Mouse (Mus musculus): ENCODE data around the gene Pigs. TPM values are rescaled to one million over a fixed set of nuclear protein-coding genes. Genes with fewer than 3 reads are reported as not detected.

The Pigs gene
- polyA plus RNA-seq, 1 experiment from 2014 or later: 83.9 TPM

- ATAC-seq (ENCODE audit: insufficient number of reproducible peaks, low FRiP score, low TSS enrichment, low read depth): no peak
- no peaks in the 10 kb centered on the region for H3K36me3 ChIP-seq
- no peaks in the 10 kb centered on the region for H3K27me3 ChIP-seq
- H3K4me2 ChIP-seq: no peak overlapping the region
- 71% methylated on average over 7 of the region's 7 CpGs for WGBS
- peaks cover 6% of the 10 kb centered on the region; the same call in 1 of the 2 replicates for H3K4me1 ChIP-seq
- H3K27ac ChIP-seq: no peak overlapping the region
- no peaks in the 10 kb centered on the region for H3K9me3 ChIP-seq
- H3K9ac ChIP-seq: no peak overlapping the region
- no peak overlapping the region for H3K4me3 ChIP-seq
Observed at GRCm38 (mm10) chr11:78372610-78373009, 44.4 kb downstream of the Pigs start.

- no peaks in the 10 kb centered on the region for H3K36me3 ChIP-seq
- no peaks in the 10 kb centered on the region for H3K9me3 ChIP-seq
- H3K4me1 ChIP-seq: peaks cover 9% of the 10 kb centered on the region; the same call in 1 of the 2 replicates
- no peaks in the 10 kb centered on the region for H3K27me3 ChIP-seq
- no peak overlapping the region for H3K4me2 ChIP-seq
- H3K27ac ChIP-seq: no peak overlapping the region
- H3K4me3 ChIP-seq: no peak overlapping the region
- no peak overlapping the region for H3K9ac ChIP-seq
- ATAC-seq (ENCODE audit: insufficient number of reproducible peaks, low FRiP score, low TSS enrichment, low read depth): no peak
- 67% methylated on average over 8 of the region's 8 CpGs for WGBS
Observed at GRCm38 (mm10) chr11:78374147-78374546, 45.9 kb downstream of the Pigs start.

- WGBS: 14% methylated on average over 11 of the region's 12 CpGs
- H3K9ac ChIP-seq: no peak overlapping the region
- H3K9me3 ChIP-seq: no peaks in the 10 kb centered on the region
- no peaks in the 10 kb centered on the region for H3K27me3 ChIP-seq
- no peak overlapping the region; the same call in 1 of the 2 replicates for H3K27ac ChIP-seq
- H3K4me3 ChIP-seq: no peak overlapping the region
- no peaks in the 10 kb centered on the region for H3K36me3 ChIP-seq
- H3K4me2 ChIP-seq: no peak overlapping the region
- no peak for ATAC-seq (ENCODE audit: insufficient number of reproducible peaks, low FRiP score, low TSS enrichment, low read depth)
- H3K4me1 ChIP-seq: peaks cover 18% of the 10 kb centered on the region
Observed at GRCm38 (mm10) chr11:78377549-78378159, 49.4 kb downstream of the Pigs start.

GRCm38 (mm10) chr11:78380351-78380750 lies 52.1 kb downstream of the Pigs start:
- Histone ChIP-seq H3K4me1 (peaks cover 19% of the 10 kb centered on the region), H3K36me3 (no peaks in the 10 kb centered on the region), H3K27ac (no peak overlapping the region), H3K27me3 (no peaks in the 10 kb centered on the region), H3K4me2 (no peak overlapping the region), H3K9me3 (no peaks in the 10 kb centered on the region), H3K9ac (no peak overlapping the region), H3K4me3 (no peak overlapping the region)
- 49% methylated on average over 4 of the region's 4 CpGs for WGBS
- no peak for ATAC-seq (ENCODE audit: insufficient number of reproducible peaks, low FRiP score, low TSS enrichment, low read depth)

GRCm38 (mm10) chr11:78380996-78381395 lies 52.8 kb downstream of the Pigs start:
- WGBS: 80% methylated on average over 3 of the region's 3 CpGs
- Histone ChIP-seq H3K9ac (no peak overlapping the region), H3K4me3 (no peak overlapping the region), H3K4me2 (no peak overlapping the region), H3K27ac (no peak overlapping the region), H3K9me3 (no peaks in the 10 kb centered on the region), H3K27me3 (no peaks in the 10 kb centered on the region), H3K4me1 (peaks cover 19% of the 10 kb centered on the region), H3K36me3 (no peaks in the 10 kb centered on the region)
- no peak for ATAC-seq (ENCODE audit: insufficient number of reproducible peaks, low FRiP score, low TSS enrichment, low read depth)

- peaks cover 16% of the 10 kb centered on the region for H3K4me1 ChIP-seq
- H3K9ac ChIP-seq: no peak overlapping the region
- WGBS: 60% methylated on average over 7 of the region's 7 CpGs
- ATAC-seq (ENCODE audit: insufficient number of reproducible peaks, low FRiP score, low TSS enrichment, low read depth): no peak
- H3K4me2 ChIP-seq: no peak overlapping the region
- no peaks in the 10 kb centered on the region for H3K27me3 ChIP-seq
- H3K9me3 ChIP-seq: no peaks in the 10 kb centered on the region
- no peak overlapping the region for H3K4me3 ChIP-seq
- no peaks in the 10 kb centered on the region for H3K36me3 ChIP-seq
- no peak overlapping the region for H3K27ac ChIP-seq
Observed at GRCm38 (mm10) chr11:78382286-78382685, 54.1 kb downstream of the Pigs start.

- Histone ChIP-seq H3K9ac (no peak overlapping the region), H3K36me3 (no peaks in the 10 kb centered on the region), H3K27ac (no peak overlapping the region), H3K4me2 (no peak overlapping the region), H3K9me3 (no peaks in the 10 kb centered on the region), H3K4me1 (peaks cover 12% of the 10 kb centered on the region), H3K27me3 (no peaks in the 10 kb centered on the region), H3K4me3 (no peak overlapping the region)
- ATAC-seq (ENCODE audit: insufficient number of reproducible peaks, low FRiP score, low TSS enrichment, low read depth): no peak
- 25% methylated on average over 5 of the region's 5 CpGs for WGBS
Observed at GRCm38 (mm10) chr11:78382701-78383100, 54.5 kb downstream of the Pigs start.

GRCm38 (mm10) chr11:78385776-78386175 lies 57.6 kb downstream of the Pigs start:
- no peaks in the 10 kb centered on the region for H3K9me3 ChIP-seq
- ATAC-seq (ENCODE audit: insufficient number of reproducible peaks, low FRiP score, low TSS enrichment, low read depth): no peak
- H3K36me3 ChIP-seq: no peaks in the 10 kb centered on the region
- H3K9ac ChIP-seq: no peak overlapping the region
- H3K4me1 ChIP-seq: peaks cover 8% of the 10 kb centered on the region
- WGBS: 61% methylated on average over 10 of the region's 10 CpGs
- H3K27me3 ChIP-seq: no peaks in the 10 kb centered on the region
- H3K27ac ChIP-seq: no peak overlapping the region
- peak overlapping the region; percentile 13 for H3K4me3 ChIP-seq
- H3K4me2 ChIP-seq: peak overlapping the region; percentile 10; the same call in 1 of the 2 replicates

GRCm38 (mm10) chr11:78386508-78387043 lies 58.4 kb downstream of the Pigs start, which contains the start of gene Foxn1:
TSS of gene Foxn1 (minus strand) at chr11:78386558.
- H3K27me3 ChIP-seq: no peaks in the 10 kb centered on the region
- no peaks in the 10 kb centered on the region for H3K9me3 ChIP-seq
- WGBS: 69% methylated on average over 14 of the region's 14 CpGs
- ATAC-seq (ENCODE audit: insufficient number of reproducible peaks, low FRiP score, low TSS enrichment, low read depth): peak; percentile 22; the same call in 1 of the 2 replicates
- no peak within 1 kb of the TSS for H3K9ac ChIP-seq
- H3K36me3 ChIP-seq: no peaks in the 10 kb centered on the region
- peak within 1 kb of the TSS; percentile 10; the same call in 1 of the 2 replicates for H3K4me2 ChIP-seq
- peak within 1 kb of the TSS; percentile 13 for H3K4me3 ChIP-seq
- H3K4me1 ChIP-seq: peaks cover 8% of the 10 kb centered on the region
- peak within 1 kb of the TSS; percentile 59; the same call in 1 of the 2 replicates for H3K27ac ChIP-seq

Other genes starting within 250 kb of the Pigs start
- gene Eral1, start 248.0 kb upstream of the Pigs start, polyA plus RNA-seq (2015; fragmentation: Nextera tagmentation; extraction: Ambion mirVana): 30.6 and 33.7 TPM in 2 replicates
- 10.5 and 13.2 TPM in 2 replicates for gene Fam222b, start 233.8 kb upstream of the Pigs start, polyA plus RNA-seq (2015; fragmentation: Nextera tagmentation; extraction: Ambion mirVana)
- gene Traf4, start 162.8 kb upstream of the Pigs start, polyA plus RNA-seq (2015; fragmentation: Nextera tagmentation; extraction: Ambion mirVana): 65.6 and 67.0 TPM in 2 replicates
- gene Nek8, start 151.7 kb upstream of the Pigs start, polyA plus RNA-seq (2015; fragmentation: Nextera tagmentation; extraction: Ambion mirVana): 15.4 and 16.2 TPM in 2 replicates
- gene Tlcd1, start 151.7 kb upstream of the Pigs start, polyA plus RNA-seq (2015; fragmentation: Nextera tagmentation; extraction: Ambion mirVana): 31.3 and 32.0 TPM in 2 replicates
- 1,208 and 1,454 TPM in 2 replicates for gene Rpl23a, start 144.8 kb upstream of the Pigs start, polyA plus RNA-seq (2015; fragmentation: Nextera tagmentation; extraction: Ambion mirVana)
- gene Rab34, start 140.0 kb upstream of the Pigs start, polyA plus RNA-seq (2015; fragmentation: Nextera tagmentation; extraction: Ambion mirVana): 153 and 164 TPM in 2 replicates
- gene Proca1, start 135.0 kb upstream of the Pigs start, polyA plus RNA-seq (2015; fragmentation: Nextera tagmentation; extraction: Ambion mirVana): 3.1 and 3.5 TPM in 2 replicates
- 93.2 and 97.7 TPM in 2 replicates for gene Sdf2, start 82.7 kb upstream of the Pigs start, polyA plus RNA-seq (2015; fragmentation: Nextera tagmentation; extraction: Ambion mirVana)
- 27.4 and 28.2 TPM in 2 replicates for gene Supt6, start 82.4 kb upstream of the Pigs start, polyA plus RNA-seq (2015; fragmentation: Nextera tagmentation; extraction: Ambion mirVana)
- 63.3 and 68.8 TPM in 2 replicates for gene 2610507B11Rik, start 66.7 kb upstream of the Pigs start, polyA plus RNA-seq (2015; fragmentation: Nextera tagmentation; extraction: Ambion mirVana)
- gene BC030499, start 37.6 kb upstream of the Pigs start, polyA plus RNA-seq (2015; fragmentation: Nextera tagmentation; extraction: Ambion mirVana): 0.09 TPM in 1 of 2 replicates, not detected in the other
- gene Spag5, start 26.9 kb upstream of the Pigs start, polyA plus RNA-seq (2015; fragmentation: Nextera tagmentation; extraction: Ambion mirVana): 26.3 and 29.5 TPM in 2 replicates
- gene Aldoc, start 5.4 kb upstream of the Pigs start, polyA plus RNA-seq (2015; fragmentation: Nextera tagmentation; extraction: Ambion mirVana): 25.0 and 25.5 TPM in 2 replicates
- 35.8 and 44.3 TPM in 2 replicates for gene Unc119, start 15.1 kb downstream of the Pigs start, polyA plus RNA-seq (2015; fragmentation: Nextera tagmentation; extraction: Ambion mirVana)
- 3.1 and 3.5 TPM in 2 replicates for gene Foxn1, start 58.1 kb downstream of the Pigs start, polyA plus RNA-seq (2015; fragmentation: Nextera tagmentation; extraction: Ambion mirVana)
- gene Slc13a2, start 93.8 kb downstream of the Pigs start, polyA plus RNA-seq (2015; fragmentation: Nextera tagmentation; extraction: Ambion mirVana): 0.10 TPM in 1 of 2 replicates, not detected in the other
- 20.2 and 21.3 TPM in 2 replicates for gene Slc46a1, start 137.3 kb downstream of the Pigs start, polyA plus RNA-seq (2015; fragmentation: Nextera tagmentation; extraction: Ambion mirVana)
- 1.3 and 1.7 TPM in 2 replicates for gene Sarm1, start 169.3 kb downstream of the Pigs start, polyA plus RNA-seq (2015; fragmentation: Nextera tagmentation; extraction: Ambion mirVana)
- gene Vtn, start 170.7 kb downstream of the Pigs start, polyA plus RNA-seq (2015; fragmentation: Nextera tagmentation; extraction: Ambion mirVana): 1.7 and 2.7 TPM in 2 replicates
- 0.22 TPM in 1 of 2 replicates, not detected in the other for gene Sebox, start 175.0 kb downstream of the Pigs start, polyA plus RNA-seq (2015; fragmentation: Nextera tagmentation; extraction: Ambion mirVana)
- gene Tmem199, start 183.8 kb downstream of the Pigs start, polyA plus RNA-seq (2015; fragmentation: Nextera tagmentation; extraction: Ambion mirVana): 39.7 and 41.9 TPM in 2 replicates
- 163 and 177 TPM in 2 replicates for gene Poldip2, start 183.8 kb downstream of the Pigs start, polyA plus RNA-seq (2015; fragmentation: Nextera tagmentation; extraction: Ambion mirVana)
- 95.1 and 95.3 TPM in 2 replicates for gene Tnfaip1, start 207.9 kb downstream of the Pigs start, polyA plus RNA-seq (2015; fragmentation: Nextera tagmentation; extraction: Ambion mirVana)
- gene Ift20, start 207.9 kb downstream of the Pigs start, polyA plus RNA-seq (2015; fragmentation: Nextera tagmentation; extraction: Ambion mirVana): 196 and 206 TPM in 2 replicates
- 89.3 and 92.7 TPM in 2 replicates for gene Tmem97, start 222.4 kb downstream of the Pigs start, polyA plus RNA-seq (2015; fragmentation: Nextera tagmentation; extraction: Ambion mirVana)

Data from limb, embryonic 15.5 days (tissue).